Mouse (Mus musculus): Measurements from ENCODE around the gene Bcar3. TPM values are rescaled to one million over a fixed set of nuclear protein-coding genes. Genes with fewer than 3 reads are reported as not detected.

The Bcar3 gene
- polyA plus RNA-seq, 1 experiment from 2014 or later: 5.9 TPM

DNA sequence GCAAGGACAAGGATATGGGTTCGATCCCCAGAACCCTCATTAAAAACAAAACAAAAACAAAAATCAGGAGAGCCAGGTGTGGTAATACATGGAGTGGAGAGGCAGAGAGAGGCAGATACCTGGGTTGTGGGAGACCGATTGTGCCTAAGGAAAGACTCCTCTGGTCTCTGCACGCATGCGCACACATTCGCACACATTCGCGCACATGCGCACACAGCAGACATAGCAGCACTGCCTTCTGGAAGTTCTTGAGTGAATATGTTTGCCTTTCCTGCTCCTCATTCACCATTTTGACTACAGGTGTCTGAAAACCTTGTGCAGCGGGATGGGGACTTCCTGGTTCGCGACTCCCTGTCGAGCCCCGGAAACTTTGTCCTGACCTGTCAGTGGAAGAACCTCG, 213.9 kb downstream of the Bcar3 start:
- Histone ChIP-seq H3K36me3 (no peaks in the 10 kb centered on the region), H3K9me3 (no peaks in the 10 kb centered on the region), H3K27me3 (no peaks in the 10 kb centered on the region), H3K4me2 (no peak overlapping the region), H3K4me1 (replicated peaks) (peaks cover 8% of the 10 kb centered on the region; the same call in 1 of the 2 replicates), H3K4me3 (no peak overlapping the region), H3K27ac (replicated peaks) (no peak overlapping the region), H3K9ac (no peak overlapping the region)
- WGBS: 96% methylated on average over 14 of the region's 14 CpGs
- no peak for ATAC-seq (ENCODE audit: low FRiP score, low read depth)

GRCm38 (mm10) chr3:122509084-122509483, 215.1 kb downstream of the Bcar3 start:
- ATAC-seq (ENCODE audit: low FRiP score, low read depth): no peak
- 36% methylated on average over 5 of the region's 5 CpGs for WGBS
- no peak overlapping the region for H3K9ac ChIP-seq
- no peak overlapping the region for H3K4me3 ChIP-seq
- no peak overlapping the region for H3K27ac ChIP-seq (replicated peaks)
- no peaks in the 10 kb centered on the region for H3K36me3 ChIP-seq
- H3K9me3 ChIP-seq: no peaks in the 10 kb centered on the region
- H3K4me1 ChIP-seq (replicated peaks): peaks cover 8% of the 10 kb centered on the region; the same call in 1 of the 2 replicates
- no peaks in the 10 kb centered on the region for H3K27me3 ChIP-seq
- no peak overlapping the region for H3K4me2 ChIP-seq

DNA sequence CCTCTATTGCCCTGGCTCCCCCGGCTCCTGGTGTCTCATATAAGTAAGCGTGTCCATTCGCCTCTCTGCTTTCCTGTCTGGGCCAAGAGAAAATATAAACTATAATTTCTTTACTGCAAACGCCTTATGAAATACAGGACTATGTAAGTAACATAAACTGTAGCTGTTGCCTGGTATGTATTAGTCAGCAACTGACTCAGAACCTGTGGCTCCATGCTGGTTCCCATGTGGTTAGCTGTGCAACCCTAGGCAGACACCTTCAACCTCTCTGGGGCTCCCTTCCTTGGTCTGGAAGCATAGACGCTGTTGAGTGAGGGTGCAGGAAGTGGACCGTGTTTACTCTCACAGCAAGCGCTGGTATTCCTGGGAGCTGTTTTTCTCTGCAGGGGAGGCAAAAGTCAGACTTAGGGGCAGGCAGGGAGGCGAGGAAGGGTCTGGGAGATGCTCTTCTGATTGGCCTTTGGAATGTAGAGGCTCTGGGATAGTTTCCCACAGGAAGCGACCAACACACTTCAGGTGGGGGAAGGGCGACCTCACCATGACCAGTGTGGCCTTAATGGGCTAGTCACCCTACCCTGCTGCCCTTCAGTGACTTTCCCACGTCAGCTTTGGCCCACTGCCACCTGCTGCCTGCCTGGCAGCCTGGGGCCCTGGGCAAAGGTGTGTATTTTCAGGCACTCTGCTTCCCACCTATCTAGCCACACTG, 215.8 kb downstream of the Bcar3 start:
- Histone ChIP-seq H3K9ac (no peak overlapping the region), H3K9me3 (no peaks in the 10 kb centered on the region), H3K4me3 (no peak overlapping the region), H3K4me1 (replicated peaks) (peaks cover 8% of the 10 kb centered on the region; the same call in 1 of the 2 replicates), H3K27me3 (no peaks in the 10 kb centered on the region), H3K36me3 (no peaks in the 10 kb centered on the region), H3K4me2 (no peak overlapping the region), H3K27ac (replicated peaks) (no peak overlapping the region)
- WGBS: 70% methylated on average over 11 of the region's 11 CpGs
- ATAC-seq (ENCODE audit: low FRiP score, low read depth): no peak

GRCm38 (mm10) chr3:122510240-122510750, 216.4 kb downstream of the Bcar3 start:
- no peaks in the 10 kb centered on the region for H3K9me3 ChIP-seq
- 91% methylated on average over 14 of the region's 14 CpGs for WGBS
- H3K36me3 ChIP-seq: no peaks in the 10 kb centered on the region
- no peak overlapping the region for H3K27ac ChIP-seq (replicated peaks)
- no peaks in the 10 kb centered on the region for H3K27me3 ChIP-seq
- no peak overlapping the region for H3K4me3 ChIP-seq
- ATAC-seq (ENCODE audit: low FRiP score, low read depth): no peak
- H3K4me2 ChIP-seq: no peak overlapping the region
- H3K9ac ChIP-seq: no peak overlapping the region
- peaks cover 8% of the 10 kb centered on the region; the same call in 1 of the 2 replicates for H3K4me1 ChIP-seq (replicated peaks)

GRCm38 (mm10) chr3:122510932-122511331, 217.0 kb downstream of the Bcar3 start:
- no peak overlapping the region for H3K4me3 ChIP-seq
- peaks cover 8% of the 10 kb centered on the region; the same call in 1 of the 2 replicates for H3K4me1 ChIP-seq (replicated peaks)
- H3K9me3 ChIP-seq: no peaks in the 10 kb centered on the region
- no peaks in the 10 kb centered on the region for H3K27me3 ChIP-seq
- WGBS: 84% methylated on average over 10 of the region's 10 CpGs
- H3K9ac ChIP-seq: no peak overlapping the region
- H3K36me3 ChIP-seq: no peaks in the 10 kb centered on the region
- no peak overlapping the region for H3K4me2 ChIP-seq
- ATAC-seq (ENCODE audit: low FRiP score, low read depth): no peak
- H3K27ac ChIP-seq (replicated peaks): no peak overlapping the region

DNA sequence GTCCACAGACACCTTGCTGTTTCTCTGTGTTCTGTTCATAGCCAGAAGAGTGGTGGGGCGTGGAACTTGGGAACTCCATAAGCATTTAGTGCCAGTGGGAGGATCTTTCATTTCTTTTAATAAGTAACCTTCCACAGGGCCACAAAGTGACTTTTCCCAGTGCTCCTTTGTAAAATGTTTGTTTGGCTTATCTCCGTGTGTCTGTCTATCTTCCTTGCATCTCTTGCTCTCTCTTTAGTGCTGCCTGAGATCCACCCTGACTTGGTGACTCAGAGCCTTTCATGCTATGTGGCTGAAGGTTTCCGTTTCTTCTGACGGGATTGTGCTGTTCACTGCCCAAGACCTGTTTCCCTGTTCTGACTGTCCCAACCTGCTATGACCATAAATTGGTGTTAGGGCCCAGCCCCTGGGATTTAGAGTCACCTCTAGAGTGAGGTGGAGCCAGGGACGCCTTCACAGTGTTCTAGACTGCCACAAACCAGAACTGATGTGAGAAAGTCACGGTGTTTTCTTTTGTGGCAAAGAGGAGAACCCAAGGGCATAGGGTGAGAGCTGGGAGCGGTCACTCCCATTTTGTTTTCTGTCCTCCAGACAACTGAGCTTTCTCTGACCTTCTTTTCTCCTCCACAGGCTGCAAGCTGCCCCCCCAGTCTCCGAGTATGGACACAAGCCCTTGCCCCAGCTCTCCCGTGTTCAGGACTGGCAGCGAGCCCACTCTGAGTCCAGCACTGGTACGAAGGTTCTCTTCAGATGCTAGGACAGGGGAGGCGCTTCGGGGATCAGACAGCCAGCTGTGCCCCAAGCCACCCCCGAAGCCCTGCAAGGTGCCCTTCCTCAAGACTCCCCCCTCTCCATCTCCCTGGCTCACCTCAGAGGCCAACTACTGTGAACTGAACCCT, 218.0 kb downstream of the Bcar3 start:
- peaks cover under 1% of the 10 kb centered on the region; the same call in 1 of the 2 replicates for H3K4me1 ChIP-seq (replicated peaks)
- H3K36me3 ChIP-seq: no peaks in the 10 kb centered on the region
- no peak overlapping the region for H3K27ac ChIP-seq (replicated peaks)
- no peaks in the 10 kb centered on the region for H3K27me3 ChIP-seq
- H3K4me3 ChIP-seq: no peak overlapping the region
- no peak overlapping the region for H3K9ac ChIP-seq
- ATAC-seq (ENCODE audit: low FRiP score, low read depth): no peak
- H3K9me3 ChIP-seq: no peaks in the 10 kb centered on the region
- no peak overlapping the region for H3K4me2 ChIP-seq
- 92% methylated on average over 14 of the region's 14 CpGs for WGBS

GRCm38 (mm10) chr3:122512725-122513375, 218.9 kb downstream of the Bcar3 start:
- no peaks in the 10 kb centered on the region for H3K36me3 ChIP-seq
- no peak for ATAC-seq (ENCODE audit: low FRiP score, low read depth)
- H3K4me2 ChIP-seq: no peak overlapping the region
- no peak overlapping the region for H3K9ac ChIP-seq
- 95% methylated on average over 16 of the region's 16 CpGs for WGBS
- no peak overlapping the region for H3K4me3 ChIP-seq
- H3K27ac ChIP-seq (replicated peaks): no peak overlapping the region
- peaks cover 9% of the 10 kb centered on the region for H3K4me1 ChIP-seq (replicated peaks)
- no peaks in the 10 kb centered on the region for H3K9me3 ChIP-seq
- no peaks in the 10 kb centered on the region for H3K27me3 ChIP-seq

DNA sequence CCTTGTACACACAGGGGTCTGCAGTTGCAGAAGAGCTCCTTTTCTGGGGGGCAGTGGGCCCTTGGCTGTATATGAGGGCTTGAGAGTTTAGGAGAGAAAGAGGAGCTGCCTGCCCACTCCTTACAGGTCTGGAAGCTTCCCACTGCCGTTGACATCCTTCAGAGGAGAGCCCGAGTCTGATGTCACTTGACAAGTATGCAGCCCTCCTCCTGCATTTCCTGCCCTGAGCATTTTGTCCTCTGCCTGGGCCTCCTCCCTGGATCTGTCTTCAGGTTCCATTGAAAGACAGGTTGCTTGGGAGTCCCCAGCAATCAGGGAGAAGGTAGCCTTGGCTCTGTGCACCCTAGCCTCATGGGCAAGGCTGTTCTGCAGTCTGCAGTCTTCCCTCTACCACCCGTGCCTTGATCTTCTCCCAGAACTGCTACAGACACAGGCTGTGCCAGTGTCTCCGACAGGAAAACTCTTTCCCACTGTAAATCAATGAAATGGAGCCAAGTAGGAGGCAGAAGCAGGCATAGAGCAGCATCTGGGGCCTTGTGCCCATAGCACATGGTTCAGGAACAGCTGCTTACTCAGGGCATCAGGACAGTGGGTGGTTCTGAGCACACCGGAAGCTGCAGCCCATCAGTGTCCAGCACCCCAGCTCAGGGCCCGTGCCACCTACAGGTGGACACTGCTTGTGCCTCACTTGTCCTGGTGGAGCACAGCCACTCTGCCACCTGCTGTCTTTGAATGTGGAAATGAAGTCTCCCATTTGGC, 221.8 kb downstream of the Bcar3 start:
- H3K4me1 ChIP-seq (replicated peaks): peaks cover 30% of the 10 kb centered on the region
- H3K9ac ChIP-seq: no peak overlapping the region
- ATAC-seq (ENCODE audit: low FRiP score, low read depth): no peak

DNA sequence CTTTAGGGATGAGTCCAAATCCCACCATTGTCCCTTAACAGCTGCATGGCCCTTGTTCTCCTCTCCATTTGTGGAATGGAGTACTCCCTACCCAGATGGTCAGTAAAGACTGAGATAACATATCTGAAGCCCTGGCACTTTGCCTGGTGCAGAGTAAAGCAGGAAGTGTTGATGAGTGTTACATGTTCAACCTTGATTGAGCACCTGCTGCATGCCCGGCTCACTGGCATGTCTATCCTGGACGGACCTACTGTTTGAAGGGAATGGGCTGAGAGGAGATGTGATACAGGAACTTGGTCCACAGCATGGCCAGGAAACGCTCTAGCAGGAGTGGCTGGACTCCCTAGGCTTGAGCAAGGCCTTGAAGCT, 222.4 kb downstream of the Bcar3 start:
- ATAC-seq (ENCODE audit: low FRiP score, low read depth): no peak
- Histone ChIP-seq H3K4me3 (no peak overlapping the region), H3K4me2 (no peak overlapping the region), H3K4me1 (replicated peaks) (peaks cover 30% of the 10 kb centered on the region), H3K9ac (no peak overlapping the region), H3K9me3 (no peaks in the 10 kb centered on the region), H3K27ac (replicated peaks) (no peak overlapping the region), H3K36me3 (no peaks in the 10 kb centered on the region), H3K27me3 (no peaks in the 10 kb centered on the region)
- WGBS: 90% methylated on average over 3 of the region's 3 CpGs

More for the DNA sequence above, 221.8 kb downstream of the Bcar3 start:
- Histone ChIP-seq H3K4me3 (no peak overlapping the region), H3K27ac (replicated peaks) (no peak overlapping the region), H3K4me2 (no peak overlapping the region), H3K36me3 (no peaks in the 10 kb centered on the region), H3K9me3 (no peaks in the 10 kb centered on the region), H3K27me3 (no peaks in the 10 kb centered on the region)
- WGBS: 74% methylated on average over 6 of the region's 6 CpGs

DNA sequence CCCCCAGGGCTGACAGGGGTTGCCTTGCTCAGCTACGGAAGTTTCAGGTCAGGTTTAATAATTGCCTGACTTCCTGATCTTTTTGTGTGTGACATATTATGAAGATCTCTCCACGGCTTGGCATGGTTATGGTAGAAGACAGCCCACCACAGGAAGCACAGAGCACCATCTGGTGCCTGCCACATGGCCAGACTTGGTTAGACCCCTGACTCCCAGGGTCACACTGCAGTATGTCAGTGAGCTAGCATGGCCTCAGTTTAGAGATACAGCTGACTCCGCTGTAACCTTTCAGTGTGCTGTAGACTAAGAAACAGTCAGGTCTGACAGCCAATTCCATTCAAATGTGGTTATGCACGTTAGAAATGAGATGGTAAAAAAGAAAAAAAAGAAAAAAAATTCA, 223.8 kb downstream of the Bcar3 start:
- H3K4me1 ChIP-seq (replicated peaks): peaks cover 30% of the 10 kb centered on the region
- H3K27me3 ChIP-seq: no peaks in the 10 kb centered on the region
- no peaks in the 10 kb centered on the region for H3K9me3 ChIP-seq
- H3K36me3 ChIP-seq: no peaks in the 10 kb centered on the region
- H3K4me3 ChIP-seq: no peak overlapping the region
- ATAC-seq (ENCODE audit: low FRiP score, low read depth): no peak
- H3K27ac ChIP-seq (replicated peaks): peak overlapping the region; percentile 22; the same call in 1 of the 2 replicates
- no peak overlapping the region for H3K9ac ChIP-seq
- 47% methylated on average over 4 of the region's 4 CpGs for WGBS
- H3K4me2 ChIP-seq: no peak overlapping the region

- peaks cover 30% of the 10 kb centered on the region for H3K4me1 ChIP-seq (replicated peaks)
- peak; percentile 61 for ATAC-seq (ENCODE audit: low FRiP score, low read depth)
Measured at GRCm38 (mm10) chr3:122518231-122518736, 224.3 kb downstream of the Bcar3 start.

More at GRCm38 (mm10) chr3:122518231-122518736, 224.3 kb downstream of the Bcar3 start:
- H3K27me3 ChIP-seq: no peaks in the 10 kb centered on the region
- H3K9me3 ChIP-seq: no peaks in the 10 kb centered on the region
- no peak overlapping the region for H3K4me3 ChIP-seq
- H3K9ac ChIP-seq: no peak overlapping the region
- 22% methylated on average over 9 of the region's 9 CpGs for WGBS
- no peaks in the 10 kb centered on the region for H3K36me3 ChIP-seq
- H3K27ac ChIP-seq (replicated peaks): peak overlapping the region; percentile 22
- H3K4me2 ChIP-seq: no peak overlapping the region
